Mouse (Mus musculus) stomach, postnatal 0 days (tissue): ENCODE results near the gene Ocln. TPM values are rescaled to one million over a fixed set of nuclear protein-coding genes. Genes with fewer than 3 reads are reported as not detected.

ENCODE experiments used
- ATAC-seq: fragments of 200-750 bp; cut with Nextera tagmentation; 2 replicates; pipeline ENCODE4 v1.8.0; 2017; ENCODE audit not compliant: low FRiP score, low TSS enrichment
- DNase-seq: peaks from one replicate; pipeline ENCODE4 v3.0.0-alpha.2; 2016; ENCODE audit warnings: low spot score
- H3K27ac ChIP-seq: fragments of 300-500 bp; sonication (generic); replicated peaks from 2 replicates; pipeline ENCODE4 v1.5.1; 2014; ENCODE audit warnings: mild to moderate bottlenecking, control low read depth
- H3K27me3 ChIP-seq: fragments of 300-500 bp; sonication (generic); 2 replicates; pipeline ENCODE4 v1.6.1; 2014; ENCODE audit warnings: low read length; ENCODE audit not compliant: control insufficient read depth, insufficient read depth
- H3K36me3 ChIP-seq: fragments of 300-500 bp; sonication (generic); 2 replicates; pipeline ENCODE4 v1.6.1; 2014; ENCODE audit warnings: low read length, mixed read lengths; ENCODE audit not compliant: control insufficient read depth, insufficient read depth
- H3K4me1 ChIP-seq: fragments of 300-500 bp; sonication (generic); replicated peaks from 2 replicates; pipeline ENCODE4 v1.6.1; 2014; ENCODE audit warnings: antibody characterized with exemption; ENCODE audit not compliant: control insufficient read depth, insufficient read depth
- H3K4me2 ChIP-seq: fragments of 300-500 bp; sonication (generic); replicated peaks from 2 replicates; pipeline ENCODE4 v1.6.1; 2014; ENCODE audit warnings: low read depth, mild to moderate bottlenecking, control low read depth, moderate library complexity
- H3K4me3 ChIP-seq: fragments of 300-500 bp; sonication (generic); 2 replicates; pipeline ENCODE4 v1.5.1; 2014; ENCODE audit warnings: low read depth, low read length, control low read depth
- H3K9ac ChIP-seq: fragments of 300-500 bp; sonication (generic); 2 replicates; pipeline ENCODE4 v1.6.1; 2014; ENCODE audit warnings: mild to moderate bottlenecking, low read length, control low read depth, mixed read lengths
- H3K9me3 ChIP-seq: fragments of 300-500 bp; sonication (generic); 2 replicates; pipeline ENCODE4 v1.6.1; 2016; ENCODE audit warnings: low read length; ENCODE audit not compliant: control insufficient read depth
- CTCF ChIP-seq: IDR thresholded peaks from 2 replicates; pipeline ENCODE4 v1.5.1; 2016; ENCODE audit warnings: antibody characterized with exemption, low read depth, mild to moderate bottlenecking, moderate library complexity
- EP300 ChIP-seq: optimal IDR thresholded peaks from 2 replicates; pipeline ENCODE3; 2016; ENCODE audit warnings: antibody characterized with exemption
- WGBS: fragments of 180-500 bp; shearing (Covaris S2); extraction: QIAGEN DNeasy Blood & Tissue Kit; methylation state at CpG from one replicate; pipeline ENCODE4 v1.1.7; 2014; 5-methylcytosine and 5-hydroxymethylcytosine counted together
- polyA plus RNA-seq: library from polyadenylated mRNA; unstranded; fragments of >200 nt; fragmentation: Nextera tagmentation; extraction: Ambion mirVana; gene quantifications from 2 replicates; pipeline ENCODE4 v1.2.1, GENCODE M21; 2015

Ocln gene
- polyA plus RNA-seq, 1 experiment from 2014 or later: 66.0 TPM

DNA sequence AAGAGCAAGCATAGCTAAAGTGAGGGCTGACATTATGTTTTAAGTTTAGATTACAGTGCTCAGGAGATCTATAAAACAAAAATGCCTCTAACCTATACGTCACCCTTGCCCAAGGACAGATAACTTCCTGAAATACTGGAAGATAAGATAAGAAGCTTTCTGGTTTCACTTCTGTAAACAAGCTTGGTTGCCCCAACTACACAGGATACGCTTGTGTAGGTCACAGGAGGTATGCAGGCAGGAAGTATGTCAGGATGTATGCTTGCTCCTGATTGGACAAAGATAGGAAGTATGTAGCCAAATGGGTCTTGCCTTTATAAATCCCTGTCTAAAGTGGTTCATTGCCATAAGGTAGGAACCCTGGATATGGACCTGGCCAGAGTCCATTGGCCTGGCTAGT lies 23.4 kb upstream of the Ocln start:
- Histone ChIP-seq H3K9me3 (no peaks in the 10 kb centered on the region), H3K4me1 (no peaks in the 10 kb centered on the region), H3K4me2 (no peak overlapping the region), H3K27me3 (no peaks in the 10 kb centered on the region), H3K36me3 (no peaks in the 10 kb centered on the region), H3K27ac (no peak overlapping the region), H3K4me3 (no peak overlapping the region), H3K9ac (no peak overlapping the region)
- peak; percentile 70 for ATAC-seq
- TF ChIP-seq CTCF (no peak), EP300 (no peak)
- no peak for DNase-seq
- WGBS: 39% methylated on average over 2 of the region's 2 CpGs

DNA sequence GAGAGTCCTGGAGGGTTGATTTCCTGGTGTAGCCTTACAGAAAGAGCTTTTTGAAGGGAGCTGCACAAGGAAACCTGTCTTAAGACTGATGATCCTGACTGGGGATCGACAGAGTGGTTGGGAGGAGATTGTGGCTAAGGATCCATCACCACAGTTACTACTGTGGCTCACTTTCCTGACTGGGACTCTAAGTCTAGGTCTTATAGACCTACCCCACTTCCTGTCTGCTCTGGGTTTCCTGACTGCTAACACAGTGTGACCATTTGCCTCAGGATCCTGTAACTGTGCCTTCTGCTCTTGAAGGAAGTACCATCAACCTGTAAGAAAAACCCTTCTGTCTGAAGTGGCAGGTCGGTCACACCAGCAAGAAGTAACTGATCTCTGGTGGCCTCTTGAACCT lies 18.2 kb upstream of the Ocln start:
- no peak for DNase-seq
- no peak overlapping the region for H3K4me3 ChIP-seq
- no peaks in the 10 kb centered on the region for H3K4me1 ChIP-seq
- no peak overlapping the region for H3K27ac ChIP-seq
- H3K4me2 ChIP-seq: no peak overlapping the region
- H3K9me3 ChIP-seq: no peaks in the 10 kb centered on the region
- TF ChIP-seq CTCF: no peak
- TF ChIP-seq EP300: no peak
- no peak for ATAC-seq
- no peaks in the 10 kb centered on the region for H3K36me3 ChIP-seq
- no peak overlapping the region for H3K9ac ChIP-seq
- WGBS: 65% methylated on average over 2 of the region's 2 CpGs
- H3K27me3 ChIP-seq: no peaks in the 10 kb centered on the region

DNA sequence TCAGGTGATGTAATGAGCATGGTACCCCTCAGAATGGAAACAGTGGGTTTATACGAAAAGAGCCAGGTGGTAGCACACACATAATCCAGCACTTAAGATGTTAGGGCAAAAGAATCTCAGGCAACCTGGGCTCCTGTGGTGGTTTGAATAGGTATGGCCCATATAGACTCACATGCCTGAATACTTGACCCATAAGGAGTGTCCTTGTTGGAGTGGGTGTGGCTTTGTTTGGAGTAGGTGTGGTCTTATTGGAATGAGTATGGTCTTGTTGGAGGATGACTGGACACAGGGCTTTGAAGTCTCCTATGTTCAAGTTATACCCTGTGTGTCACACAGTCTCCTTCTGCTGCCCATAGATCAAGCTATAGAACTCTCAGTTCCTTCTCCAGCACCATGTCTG lies 15.8 kb upstream of the Ocln start:
- Histone ChIP-seq H3K4me2 (no peak overlapping the region), H3K27ac (no peak overlapping the region), H3K9ac (no peak overlapping the region), H3K27me3 (no peaks in the 10 kb centered on the region), H3K4me1 (no peaks in the 10 kb centered on the region), H3K9me3 (no peaks in the 10 kb centered on the region), H3K36me3 (no peaks in the 10 kb centered on the region), H3K4me3 (no peak overlapping the region)
- DNase-seq: no peak
- TF ChIP-seq CTCF (no peak), EP300 (no peak)
- ATAC-seq: 0 out of 2 replicates have a peak, but pooled peaks have one; percentile 56
- 92% methylated on average over 1 of the region's 1 CpGs for WGBS

GRCm38 (mm10) chr13:100559449-100559848 lies 6.9 kb upstream of the Ocln start:
- ATAC-seq (no peak), DNase-seq (no peak)
- Histone ChIP-seq H3K27me3 (no peaks in the 10 kb centered on the region), H3K4me2 (no peak overlapping the region), H3K9ac (no peak overlapping the region), H3K4me1 (no peaks in the 10 kb centered on the region), H3K9me3 (no peaks in the 10 kb centered on the region), H3K4me3 (no peak overlapping the region), H3K27ac (no peak overlapping the region), H3K36me3 (no peaks in the 10 kb centered on the region)
- no peak for TF ChIP-seq EP300
- no peak for TF ChIP-seq CTCF
- WGBS: 83% methylated on average over 9 of the region's 9 CpGs

DNA sequence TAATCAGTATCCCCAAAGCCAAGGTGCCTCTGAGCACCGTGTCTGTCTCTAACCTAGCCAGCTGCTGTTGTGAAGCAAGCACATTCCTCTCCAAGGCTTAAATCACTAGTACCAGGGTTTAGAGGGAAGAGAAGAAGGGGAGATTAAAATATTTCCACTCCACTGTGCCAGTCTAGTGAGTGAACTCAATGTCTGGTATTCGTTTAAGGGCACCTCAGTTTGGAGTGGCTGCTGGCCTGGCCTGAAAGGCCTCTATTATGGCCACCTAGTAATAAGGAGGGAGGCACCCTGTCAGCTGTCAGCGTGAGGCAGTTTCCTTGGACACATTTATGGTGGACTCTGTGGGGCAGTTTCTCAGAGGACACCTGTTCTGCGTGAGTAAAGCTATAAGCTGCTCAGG lies 4.5 kb upstream of the Ocln start:
- no peak overlapping the region for H3K4me2 ChIP-seq
- DNase-seq (no peak), ATAC-seq (no peak)
- H3K36me3 ChIP-seq: no peaks in the 10 kb centered on the region
- no peak overlapping the region for H3K4me3 ChIP-seq
- TF ChIP-seq CTCF (no peak), EP300 (no peak)
- H3K27me3 ChIP-seq: no peaks in the 10 kb centered on the region
- H3K9ac ChIP-seq: no peak overlapping the region
- H3K27ac ChIP-seq: no peak overlapping the region
- H3K4me1 ChIP-seq: no peaks in the 10 kb centered on the region
- H3K9me3 ChIP-seq: no peaks in the 10 kb centered on the region
- WGBS: 67% methylated on average over 4 of the region's 4 CpGs

- Histone ChIP-seq H3K4me1 (no peaks in the 10 kb centered on the region), H3K4me3 (peak overlapping the region; percentile 68), H3K27me3 (peaks cover 7% of the 10 kb centered on the region; the same call in 1 of the 2 replicates), H3K36me3 (no peaks in the 10 kb centered on the region), H3K9me3 (no peaks in the 10 kb centered on the region), H3K9ac (peak overlapping the region; percentile 82), H3K4me2 (peak overlapping the region; percentile 91), H3K27ac (peak overlapping the region; percentile 93)
- ATAC-seq (peak; percentile 16; the same call in 1 of the 2 replicates), DNase-seq (no peak)
- no peak for TF ChIP-seq CTCF
- TF ChIP-seq EP300: no peak
- WGBS: 5% methylated on average over 12 of the region's 12 CpGs
Observed at GRCm38 (mm10) chr13:100553042-100553437, 522 bp upstream of the Ocln start.
